Mouse (Mus musculus) erythroblast, embryonic 14.5 days (primary cell): Measurements from ENCODE around the gene Syk.

Experiments used
- GATA1 ChIP-seq: IDR thresholded peaks from 2 replicates; pipeline ENCODE4 v1.6.1; 2012; ENCODE audit warnings: low read length, inconsistent platforms, mixed read lengths
- TAL1 ChIP-seq: IDR thresholded peaks from 3 replicates; pipeline ENCODE4 v1.6.1; 2012; ENCODE audit warnings: low read length, inconsistent platforms, mixed read lengths

DNA sequence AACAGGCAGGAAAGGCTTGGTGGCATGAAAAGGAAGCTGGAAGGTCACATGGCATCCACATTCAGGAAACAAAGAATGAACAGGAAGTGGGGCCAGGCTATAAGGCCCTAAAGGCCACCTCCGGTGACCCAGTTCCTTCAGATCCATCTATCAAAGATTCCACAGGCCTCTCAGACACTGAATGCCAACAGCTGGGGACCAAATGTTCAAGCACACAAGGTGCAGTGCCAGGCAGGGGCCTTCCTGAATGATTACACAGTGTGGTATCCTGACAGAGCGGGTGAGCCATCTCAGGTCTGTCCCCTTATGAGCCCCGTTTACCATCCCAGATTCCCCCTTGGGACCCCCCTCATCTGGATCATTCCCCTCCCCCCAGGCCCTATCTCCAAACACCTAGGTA, 63.6 kb downstream of the Syk start:
- TF ChIP-seq GATA1 (no peak), TAL1 (no peak)
